9 mouse cellular contexts compared by ENCODE assay signal in genomic region chr11:109376484-109377143, GRCm38 (mm10). TPM values are rescaled to one million over a fixed set of nuclear protein-coding genes. Genes with fewer than 3 reads are reported as not detected.
DNase-seq lines count a peak whose midpoint lies in the region; ATAC-seq and TF ChIP-seq lines count a peak whose summit lies in the region.
"Had no signal": no experiment of that assay in that cellular context is flagged by ENCODE, and none has a peak within 500 bp of the region (broad histone marks: within the 10 kb centered on the region; RNA-seq: fewer than 3 reads in every experiment).

No protein-coding gene starts in this region.

- TF ChIP-seq CTCF in kidney, postnatal 0 days (IDR thresholded peaks at IDR 0.05; ENCODE audit: low read depth): no peak

- H3K4me3 ChIP-seq in kidney, postnatal 0 days (replicated peaks; ENCODE audit: low read depth, low read length): no peak overlapping the region
- no peak overlapping the region for H3K4me3 ChIP-seq in hindbrain, embryonic 16.5 days (ENCODE audit: low read length)
- no peak overlapping the region for H3K4me3 ChIP-seq in midbrain, embryonic 16.5 days (ENCODE audit: low read depth, low read length)
- H3K4me3 ChIP-seq in kidney, embryonic 14.5 days (ENCODE audit: low read length): no peak overlapping the region

- WGBS in kidney, postnatal 0 days: 54% methylated on average over 7 of the region's 7 CpGs
- WGBS in hindbrain, embryonic 16.5 days: 53% methylated on average over 7 of the region's 7 CpGs
- 45% methylated on average over 7 of the region's 7 CpGs for WGBS in midbrain, embryonic 16.5 days
- 63% methylated on average over 7 of the region's 7 CpGs for WGBS in kidney, embryonic 14.5 days

- H3K27me3 ChIP-seq in kidney, postnatal 0 days (ENCODE audit: insufficient read depth, low read length): no peaks in the 10 kb centered on the region
- no peaks in the 10 kb centered on the region for H3K27me3 ChIP-seq in hindbrain, embryonic 16.5 days (replicated peaks; ENCODE audit: control insufficient read depth, insufficient read depth, low read length)
- no peaks in the 10 kb centered on the region for H3K27me3 ChIP-seq in midbrain, embryonic 16.5 days (ENCODE audit: control insufficient read depth, insufficient read depth, low read depth, low read length)
- no peaks in the 10 kb centered on the region for H3K27me3 ChIP-seq in kidney, embryonic 14.5 days (ENCODE audit: control insufficient read depth, insufficient read depth, low read length)

- ATAC-seq in kidney, postnatal 0 days (replicated peaks; ENCODE audit: low FRiP score, low read depth): no peak
- ATAC-seq in hindbrain, embryonic 16.5 days: peak; percentile 42
- ATAC-seq in midbrain, embryonic 16.5 days: no peak
- no peak for ATAC-seq in monocyte, adult 5-6 weeks (replicated peaks; ENCODE audit: insufficient number of reproducible peaks, low FRiP score, low TSS enrichment, poor library complexity, severe bottlenecking)
- ATAC-seq in kidney, embryonic 14.5 days (ENCODE audit: low FRiP score, low TSS enrichment): no peak

- no peak overlapping the region for H3K9ac ChIP-seq in kidney, postnatal 0 days (ENCODE audit: low read depth, low read length)
- H3K9ac ChIP-seq in hindbrain, embryonic 16.5 days (ENCODE audit: low read depth, low read length): no peak overlapping the region
- no peak overlapping the region for H3K9ac ChIP-seq in midbrain, embryonic 16.5 days (ENCODE audit: low read depth, low read length)
- no peak overlapping the region for H3K9ac ChIP-seq in kidney, embryonic 14.5 days (ENCODE audit: low read depth, low read length)

- H3K9me3 ChIP-seq in kidney, postnatal 0 days (replicated peaks; ENCODE audit: low read length): no peaks in the 10 kb centered on the region
- H3K9me3 ChIP-seq in hindbrain, embryonic 16.5 days (ENCODE audit: control insufficient read depth, low read length): no peaks in the 10 kb centered on the region
- H3K9me3 ChIP-seq in midbrain, embryonic 16.5 days (replicated peaks; ENCODE audit: control insufficient read depth, low read length, poor library complexity, severe bottlenecking): no peaks in the 10 kb centered on the region
- H3K9me3 ChIP-seq in kidney, embryonic 14.5 days (ENCODE audit: control insufficient read depth, low read length): no peaks in the 10 kb centered on the region

- H3K4me1 ChIP-seq in kidney, postnatal 0 days (replicated peaks; ENCODE audit: insufficient read depth, low read length): peaks cover 16% of the 10 kb centered on the region; the same call in 1 of the 2 replicates
- H3K4me1 ChIP-seq in hindbrain, embryonic 16.5 days (ENCODE audit: control insufficient read depth, insufficient read depth, low read depth, low read length): peaks cover 15% of the 10 kb centered on the region
- peaks cover 24% of the 10 kb centered on the region for H3K4me1 ChIP-seq in midbrain, embryonic 16.5 days (ENCODE audit: control insufficient read depth, insufficient read depth, low read length)
- H3K4me1 ChIP-seq in kidney, embryonic 14.5 days (ENCODE audit: control insufficient read depth, insufficient read depth, low read length): peaks cover 19% of the 10 kb centered on the region

- H3K4me2 ChIP-seq in kidney, postnatal 0 days (ENCODE audit: low read length): no peak overlapping the region
- no peak overlapping the region for H3K4me2 ChIP-seq in hindbrain, embryonic 16.5 days (ENCODE audit: low read length)
- no peak overlapping the region for H3K4me2 ChIP-seq in midbrain, embryonic 16.5 days (ENCODE audit: low read length)
- no peak overlapping the region for H3K4me2 ChIP-seq in kidney, embryonic 14.5 days (replicated peaks; ENCODE audit: low read depth, low read length)

- H3K36me3 ChIP-seq in kidney, postnatal 0 days (ENCODE audit: insufficient read depth, low read length): no peaks in the 10 kb centered on the region
- no peaks in the 10 kb centered on the region; the same call in 1 of the 2 replicates for H3K36me3 ChIP-seq in hindbrain, embryonic 16.5 days (ENCODE audit: control insufficient read depth, insufficient read depth, low read length)
- H3K36me3 ChIP-seq in midbrain, embryonic 16.5 days (ENCODE audit: control insufficient read depth, insufficient read depth, low read length): no peaks in the 10 kb centered on the region
- no peaks in the 10 kb centered on the region for H3K36me3 ChIP-seq in kidney, embryonic 14.5 days (ENCODE audit: control insufficient read depth, insufficient read depth, low read length)

- DNase-seq in kidney, postnatal 0 days (ENCODE audit: low spot score): no peak
- no peak for DNase-seq in kidney, adult 11 months
- DNase-seq in cerebellum, adult 9-11 months: peak; percentile 77
- DNase-seq in kidney, postnatal 36 days: no peak

- peak overlapping the region; percentile 36; the same call in 1 of the 2 replicates for H3K27ac ChIP-seq in kidney, postnatal 0 days
- no peak overlapping the region; the same call in 1 of the 2 replicates for H3K27ac ChIP-seq in hindbrain, embryonic 16.5 days (ENCODE audit: low read depth, low read length)
- peak overlapping the region; percentile 43; the same call in 1 of the 2 replicates for H3K27ac ChIP-seq in midbrain, embryonic 16.5 days (ENCODE audit: low read length)
- H3K27ac ChIP-seq in kidney, embryonic 14.5 days (ENCODE audit: low read depth, low read length): no peak overlapping the region

RNA-seq across cellular contexts. Expression of gene Gna13, which starts 14.0 kb away (rescaled TPM):
- polyA plus RNA-seq in kidney, postnatal 0 days (2015; fragmentation: Nextera tagmentation; extraction: Ambion mirVana): 33.9 and 36.2 TPM in 2 replicates
- polyA plus RNA-seq in hindbrain, embryonic 16.5 days (2015; fragmentation: Nextera tagmentation; extraction: Ambion mirVana): 20.5 and 21.3 TPM in 2 replicates
- 17.6 and 20.5 TPM in 2 replicates for polyA plus RNA-seq in midbrain, embryonic 16.5 days (2015; fragmentation: Nextera tagmentation; extraction: Ambion mirVana)
- total RNA-seq in monocyte, adult 5-6 weeks (2017): 71.1 to 88.8 TPM (median 81.3 TPM) in 3 replicates
- polyA plus RNA-seq in kidney, embryonic 14.5 days (2014; fragmentation: Nextera tagmentation; extraction: Ambion mirVana): 19.0 and 31.0 TPM in 2 replicates

RNA-seq across cellular contexts. Expression of gene 9930022D16Rik, which starts 37.1 kb away (rescaled TPM):
- 0.04 TPM in 1 of 2 replicates, not detected in the other for polyA plus RNA-seq in kidney, postnatal 0 days (2015; fragmentation: Nextera tagmentation; extraction: Ambion mirVana)
- polyA plus RNA-seq in hindbrain, embryonic 16.5 days (2015; fragmentation: Nextera tagmentation; extraction: Ambion mirVana): 0.07 TPM in 1 of 2 replicates, not detected in the other
- polyA plus RNA-seq in midbrain, embryonic 16.5 days (2015; fragmentation: Nextera tagmentation; extraction: Ambion mirVana): not detected in 2 replicates
- total RNA-seq in monocyte, adult 5-6 weeks (2017): 0.85 to 6.5 TPM (median 1.6 TPM) in 3 replicates
- not detected in 2 replicates for polyA plus RNA-seq in kidney, embryonic 14.5 days (2014; fragmentation: Nextera tagmentation; extraction: Ambion mirVana)
- polyA plus RNA-seq: kidney, embryonic 16.5 days had no signal

RNA-seq across cellular contexts. Expression of gene Amz2, which starts 49.1 kb away (rescaled TPM):
- 30.4 and 32.8 TPM in 2 replicates for polyA plus RNA-seq in kidney, postnatal 0 days (2015; fragmentation: Nextera tagmentation; extraction: Ambion mirVana)
- polyA plus RNA-seq in hindbrain, embryonic 16.5 days (2015; fragmentation: Nextera tagmentation; extraction: Ambion mirVana): 57.1 and 59.4 TPM in 2 replicates
- polyA plus RNA-seq in midbrain, embryonic 16.5 days (2015; fragmentation: Nextera tagmentation; extraction: Ambion mirVana): 55.7 and 56.1 TPM in 2 replicates
- 32.6 to 34.9 TPM (median 33.6 TPM) in 3 replicates for total RNA-seq in monocyte, adult 5-6 weeks (2017)
- 42.1 and 49.8 TPM in 2 replicates for polyA plus RNA-seq in kidney, embryonic 14.5 days (2014; fragmentation: Nextera tagmentation; extraction: Ambion mirVana)

Comparison
In these comparisons a context has a peak if more than half of its experiments do, and no peak if none do; other contexts are left out.
1. H3K27ac ChIP-seq: peak in kidney, postnatal 0 days (single experiment) and midbrain, embryonic 16.5 days (single experiment); none in hindbrain, embryonic 16.5 days (single experiment) and kidney, embryonic 14.5 days (single experiment).